Mouse (Mus musculus): ENCODE measurements at regions not wholly inside any gene's neighbourhood (a gene's known extent, or its start where the extent isn't known, plus 50 kb on each side); places are given as distances from the start of the nearest gene placed in this dataset.

GRCm38 (mm10) chr2:147691896-147692295 lies 330.2 kb downstream of the Pax1 start:
- no peak for TF ChIP-seq CHD2 (IDR thresholded peaks at IDR 0.05; ENCODE audit: low read depth, low read length)
- TF ChIP-seq ZNF384 (IDR thresholded peaks at IDR 0.05; ENCODE audit: low read depth, low read length), result no peak
- TF ChIP-seq HCFC1 (IDR thresholded peaks at IDR 0.05; ENCODE audit: borderline replicate concordance, insufficient read depth, low read length), result no peak
